Mouse (Mus musculus) lung, adult 2 months (tissue): ENCODE data around the gene Otof. TPM values are rescaled to one million over a fixed set of nuclear protein-coding genes. Genes with fewer than 3 reads are reported as not detected.

Source experiments
- DNase-seq: peaks from one replicate; pipeline ENCODE4 v3.0.0; 2022
- H3K4me1 ChIP-seq: fragments of 200-500 bp; 2 replicates; pipeline ENCODE4 v1.6.1; 2011; ENCODE audit warnings: low read length; ENCODE audit not compliant: control insufficient read depth, insufficient read depth
- H3K4me3 ChIP-seq: fragments of 200-500 bp; replicated peaks from 2 replicates; pipeline ENCODE3; 2011; ENCODE audit warnings: low read depth, mild to moderate bottlenecking, control low read depth, low read length; ENCODE audit errors: extremely low read depth
- CTCF ChIP-seq: fragments of 200-500 bp; IDR thresholded peaks from 2 replicates; pipeline ENCODE4 v1.5.1; 2011; ENCODE audit warnings: mild to moderate bottlenecking, low read length, control low read depth; ENCODE audit not compliant: insufficient read depth
- POLR2A ChIP-seq: fragments of 200-500 bp; IDR thresholded peaks from 2 replicates; pipeline ENCODE4 v1.6.1; 2011; ENCODE audit warnings: low read depth, mild to moderate bottlenecking, control low read depth, low read length, borderline replicate concordance; ENCODE audit errors: extremely low read depth
- WGBS: fragments of 180-500 bp; shearing (Covaris S2); methylation state at CpG from one replicate; pipeline ENCODE4 v1.1.7; 2018; 5-methylcytosine and 5-hydroxymethylcytosine counted together
- polyA plus RNA-seq: library from polyadenylated mRNA; depleted of rRNA; stranded (reverse); fragments of >200 nt; gene quantifications from 2 replicates; pipeline ENCODE4 v1.2.3, GENCODE M21; 2012

Otof gene
- polyA plus RNA-seq, 1 experiment, result 0.26 TPM

- Histone ChIP-seq H3K4me3 (no peak overlapping the region), H3K4me1 (no peaks in the 10 kb centered on the region)
- WGBS, result 43% methylated on average over 2 of the region's 2 CpGs
- TF ChIP-seq CTCF, result no peak
- no peak for TF ChIP-seq POLR2A
- no peak for DNase-seq
Measured at GRCm38 (mm10) chr5:30438931-30439330, 22.8 kb downstream of the Otof start.

GRCm38 (mm10) chr5:30427406-30427805 lies 34.3 kb downstream of the Otof start:
- DNase-seq, result no peak
- H3K4me1 ChIP-seq, result no peaks in the 10 kb centered on the region
- H3K4me3 ChIP-seq, result no peak overlapping the region
- TF ChIP-seq CTCF, result no peak
- TF ChIP-seq POLR2A, result no peak
- 74% methylated on average over 6 of the region's 6 CpGs for WGBS

- TF ChIP-seq POLR2A, result no peak
- TF ChIP-seq CTCF, result peak; percentile 74
- Histone ChIP-seq H3K4me3 (no peak overlapping the region), H3K4me1 (no peaks in the 10 kb centered on the region)
- peak; percentile 20 for DNase-seq
- WGBS, result 18% methylated on average over 8 of the region's 8 CpGs
Measured at GRCm38 (mm10) chr5:30423572-30424244, 38.0 kb downstream of the Otof start.

GRCm38 (mm10) chr5:30423121-30423520 lies 38.6 kb downstream of the Otof start:
- 69% methylated on average over 4 of the region's 4 CpGs for WGBS
- no peaks in the 10 kb centered on the region for H3K4me1 ChIP-seq
- no peak overlapping the region for H3K4me3 ChIP-seq
- no peak for DNase-seq
- TF ChIP-seq POLR2A (no peak), CTCF (no peak)

- Histone ChIP-seq H3K4me3 (no peak overlapping the region), H3K4me1 (no peaks in the 10 kb centered on the region)
- 70% methylated on average over 5 of the region's 5 CpGs for WGBS
- DNase-seq, result no peak
- TF ChIP-seq POLR2A, result no peak
- TF ChIP-seq CTCF, result no peak
Measured at GRCm38 (mm10) chr5:30416665-30417064, 45.1 kb downstream of the Otof start.

- no peak for DNase-seq
- no peaks in the 10 kb centered on the region for H3K4me1 ChIP-seq
- 69% methylated on average over 4 of the region's 4 CpGs for WGBS
- no peak for TF ChIP-seq CTCF
- no peak for TF ChIP-seq POLR2A
- no peak overlapping the region for H3K4me3 ChIP-seq
Measured at GRCm38 (mm10) chr5:30415876-30416275, 45.9 kb downstream of the Otof start.

GRCm38 (mm10) chr5:30415381-30415780 lies 46.4 kb downstream of the Otof start:
- DNase-seq, result no peak
- TF ChIP-seq POLR2A, result no peak
- Histone ChIP-seq H3K4me3 (no peak overlapping the region), H3K4me1 (no peaks in the 10 kb centered on the region)
- WGBS, result 38% methylated on average over 2 of the region's 2 CpGs

- TF ChIP-seq POLR2A (no peak), CTCF (no peak)
- H3K4me3 ChIP-seq, result no peak overlapping the region
- H3K4me1 ChIP-seq, result no peaks in the 10 kb centered on the region
- 63% methylated on average over 10 of the region's 10 CpGs for WGBS
- DNase-seq, result no peak
Measured at GRCm38 (mm10) chr5:30411524-30411923, 50.2 kb downstream of the Otof start.

- Histone ChIP-seq H3K4me3 (no peak overlapping the region), H3K4me1 (no peaks in the 10 kb centered on the region)
- TF ChIP-seq CTCF (no peak), POLR2A (no peak)
- no peak for DNase-seq
- WGBS, result 30% methylated on average over 9 of the region's 9 CpGs
Measured at GRCm38 (mm10) chr5:30406876-30407275, 54.9 kb downstream of the Otof start.

- no peak for DNase-seq
- no peak for TF ChIP-seq POLR2A
- no peak for TF ChIP-seq CTCF
- H3K4me3 ChIP-seq, result no peak overlapping the region
- WGBS, result 39% methylated on average over 8 of the region's 8 CpGs
- H3K4me1 ChIP-seq, result no peaks in the 10 kb centered on the region
Measured at GRCm38 (mm10) chr5:30401165-30401564, 60.6 kb downstream of the Otof start.
